Mouse (Mus musculus) cerebellum, postnatal 10 days (tissue): Measurements from ENCODE around the gene Limch1.

Experiments used
- DNase-seq, 2 experiments: peaks; one replicate each; pipeline ENCODE4 v3.0.0; 2021; ENCODE audit warnings: mixed read lengths in 2 of 2

The Limch1 gene

DNA sequence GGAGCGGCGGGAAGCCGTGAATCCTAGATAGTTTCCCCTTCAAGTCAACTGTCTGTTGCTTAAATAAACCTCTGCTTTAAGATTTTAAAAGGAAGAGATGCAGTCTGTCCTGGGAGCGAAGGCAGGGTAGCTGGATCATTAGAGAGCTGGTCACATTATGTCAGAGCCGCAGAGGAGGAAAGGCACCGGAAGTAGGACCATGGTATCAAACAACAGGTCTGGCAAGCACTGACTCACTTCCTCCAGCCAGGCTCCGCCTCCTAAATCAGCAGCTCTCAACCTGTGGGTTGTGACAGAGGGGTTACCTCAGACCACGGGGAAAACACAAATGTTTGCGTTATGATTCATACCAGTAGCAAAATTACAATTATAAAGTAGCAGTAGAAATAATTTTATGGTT, 318.0 kb downstream of the Limch1 start:
- DNase-seq: no peak

DNA sequence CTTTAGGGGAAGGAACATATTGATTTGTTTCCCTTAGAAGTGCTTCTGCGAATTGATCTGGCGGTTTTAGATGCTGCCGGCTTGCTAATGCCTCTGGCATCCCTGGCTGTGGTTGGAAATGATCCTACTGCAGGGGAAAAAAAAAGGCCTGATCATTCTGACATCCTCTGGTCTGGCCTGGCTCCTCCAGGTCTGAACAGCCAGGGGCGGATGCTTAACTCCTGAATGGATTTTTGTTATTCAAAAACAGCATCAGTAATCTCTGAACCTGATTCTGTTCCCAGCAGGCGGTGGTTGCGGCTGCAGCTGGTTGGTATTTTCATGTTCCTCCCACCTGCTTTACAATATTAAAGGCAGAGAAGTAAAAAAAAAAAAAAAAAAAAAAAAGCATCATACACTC, 337.5 kb downstream of the Limch1 start:
- DNase-seq: no peak

DNA sequence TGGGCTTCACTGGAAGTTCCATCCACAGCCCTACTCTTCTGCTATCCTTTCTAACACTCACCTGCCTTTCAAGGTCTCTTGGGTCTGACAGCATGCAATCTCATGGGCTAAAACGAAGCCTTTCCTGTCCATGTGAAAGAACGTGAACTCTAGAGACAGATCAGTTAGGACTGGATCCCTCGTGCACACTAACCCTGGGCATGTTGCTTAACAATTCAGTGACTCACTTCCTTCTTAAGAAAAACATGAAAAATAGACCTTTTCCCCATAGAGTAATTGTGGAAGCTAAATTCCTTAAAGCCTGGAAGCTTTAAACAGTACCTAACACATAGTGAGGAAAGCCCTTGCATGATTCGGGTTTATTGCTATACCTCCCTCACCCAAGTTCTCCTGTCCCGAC, 345.2 kb downstream of the Limch1 start:
- DNase-seq: no peak

DNA sequence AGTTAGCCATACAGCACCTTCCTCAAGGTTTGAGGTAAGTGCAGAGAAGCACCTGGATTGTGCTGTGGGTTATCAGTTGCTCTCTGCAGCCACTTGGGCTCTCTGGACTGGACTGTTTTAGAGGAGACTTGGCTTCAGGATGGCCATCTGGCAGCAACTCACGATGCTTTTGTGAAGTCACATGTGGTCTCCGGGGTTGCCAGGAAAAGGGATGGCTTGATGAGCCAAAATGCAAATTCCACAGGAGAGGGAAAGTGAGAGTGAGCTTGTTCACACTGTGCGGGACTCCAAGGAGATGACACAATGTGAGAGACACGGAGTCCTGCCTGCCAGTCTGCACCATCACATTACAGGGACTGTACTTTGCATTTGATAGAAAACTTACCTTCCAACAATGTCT, 346.1 kb downstream of the Limch1 start:
- DNase-seq: peak; percentile 76 to 83

DNA sequence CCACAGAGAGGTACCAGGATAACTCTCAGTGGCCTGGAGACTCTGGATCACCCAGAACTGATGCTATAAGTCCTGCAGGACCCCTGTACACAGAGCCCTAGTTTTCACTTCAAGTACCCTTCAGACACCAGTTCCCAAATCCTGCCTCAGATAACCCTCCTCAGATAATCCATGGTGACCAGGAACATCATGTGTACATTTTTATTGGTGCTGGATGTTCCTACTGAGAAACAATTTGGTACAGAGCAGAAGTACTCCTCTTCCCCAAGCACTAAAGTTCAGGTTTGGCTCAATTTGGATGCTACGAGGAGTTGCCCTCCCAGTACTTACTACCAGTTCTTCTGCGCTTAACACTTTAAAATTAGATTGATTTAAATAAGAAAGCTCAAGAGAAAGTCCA, 348.4 kb downstream of the Limch1 start:
- DNase-seq: no peak

DNA sequence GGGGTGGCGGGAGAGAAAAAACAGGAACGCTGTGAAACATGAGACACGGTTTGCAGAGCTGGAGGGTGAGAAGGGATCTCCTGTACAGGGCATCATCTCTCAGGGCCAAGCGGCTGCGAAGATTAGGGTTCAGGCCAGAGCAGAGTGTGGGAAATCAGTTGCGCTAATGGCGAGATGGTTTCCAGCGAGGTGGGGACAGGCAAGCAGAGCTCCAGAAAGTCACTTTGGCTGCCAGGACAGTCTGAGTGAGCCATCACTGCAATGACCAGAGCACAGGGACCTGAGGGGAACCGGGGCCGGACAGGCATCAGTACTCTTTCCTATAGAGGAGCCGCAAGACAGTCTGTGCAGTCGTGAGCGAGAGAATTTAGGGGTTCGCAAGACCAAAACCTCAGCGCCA, 349.5 kb downstream of the Limch1 start:
- DNase-seq: peak; percentile 22 to 32

DNA sequence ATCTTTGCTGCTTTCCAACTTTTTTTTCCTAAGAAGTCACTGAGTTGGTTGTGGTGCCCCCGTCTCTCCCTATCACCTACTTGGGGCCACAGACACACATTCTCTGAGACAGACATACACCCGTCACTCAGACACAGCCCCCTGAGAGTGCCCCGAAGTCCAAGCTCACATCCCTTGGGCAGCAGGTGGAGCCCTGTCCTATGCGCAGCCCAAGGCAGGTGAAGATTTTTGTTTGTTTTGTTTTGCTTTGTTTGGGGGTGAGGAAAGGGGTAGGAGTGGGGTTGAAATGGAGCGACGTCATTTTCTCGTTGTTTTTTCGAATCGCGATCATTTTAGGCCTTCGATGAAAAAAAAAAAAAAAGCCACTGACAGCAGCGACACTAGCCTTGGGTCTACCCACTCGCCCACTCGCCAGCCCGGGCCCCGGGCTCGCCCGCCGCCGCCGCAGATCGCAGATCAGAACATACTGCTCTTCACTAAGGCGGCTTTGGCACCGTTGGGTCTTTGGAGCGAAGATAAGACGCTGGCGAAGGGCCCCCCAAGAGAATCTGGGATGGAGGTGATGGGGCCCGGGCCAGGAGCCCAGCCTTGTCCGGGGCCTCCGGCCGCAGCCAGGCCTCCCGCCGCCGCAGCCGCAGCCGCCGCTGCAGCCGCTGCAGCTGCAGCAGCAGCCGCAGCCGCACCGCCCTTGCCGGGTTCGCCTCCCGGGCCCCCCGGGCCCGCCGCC, 350.2 kb downstream of the Limch1 start:
- peak; percentile 12 to 42 for DNase-seq

DNA sequence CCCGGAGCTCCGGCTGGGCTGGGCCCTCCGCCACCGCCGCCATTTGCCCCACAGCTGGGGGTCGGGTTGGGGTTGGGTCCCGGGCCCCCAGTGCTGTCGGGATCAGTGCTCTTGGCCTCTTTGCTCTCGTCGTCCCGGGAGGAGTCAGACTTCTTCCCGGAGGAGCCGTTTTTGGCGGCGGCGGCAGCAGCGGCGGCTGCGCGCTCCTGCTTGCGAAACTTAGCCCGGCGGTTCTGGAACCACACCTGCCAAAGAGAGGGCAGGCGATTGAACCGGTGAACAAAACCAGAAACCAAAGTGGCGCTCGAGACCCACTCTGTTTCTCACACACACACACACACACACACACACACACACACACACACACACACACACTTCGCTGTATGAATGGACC, 350.7 kb downstream of the Limch1 start:
- DNase-seq: peak; percentile 35 to 37

DNA sequence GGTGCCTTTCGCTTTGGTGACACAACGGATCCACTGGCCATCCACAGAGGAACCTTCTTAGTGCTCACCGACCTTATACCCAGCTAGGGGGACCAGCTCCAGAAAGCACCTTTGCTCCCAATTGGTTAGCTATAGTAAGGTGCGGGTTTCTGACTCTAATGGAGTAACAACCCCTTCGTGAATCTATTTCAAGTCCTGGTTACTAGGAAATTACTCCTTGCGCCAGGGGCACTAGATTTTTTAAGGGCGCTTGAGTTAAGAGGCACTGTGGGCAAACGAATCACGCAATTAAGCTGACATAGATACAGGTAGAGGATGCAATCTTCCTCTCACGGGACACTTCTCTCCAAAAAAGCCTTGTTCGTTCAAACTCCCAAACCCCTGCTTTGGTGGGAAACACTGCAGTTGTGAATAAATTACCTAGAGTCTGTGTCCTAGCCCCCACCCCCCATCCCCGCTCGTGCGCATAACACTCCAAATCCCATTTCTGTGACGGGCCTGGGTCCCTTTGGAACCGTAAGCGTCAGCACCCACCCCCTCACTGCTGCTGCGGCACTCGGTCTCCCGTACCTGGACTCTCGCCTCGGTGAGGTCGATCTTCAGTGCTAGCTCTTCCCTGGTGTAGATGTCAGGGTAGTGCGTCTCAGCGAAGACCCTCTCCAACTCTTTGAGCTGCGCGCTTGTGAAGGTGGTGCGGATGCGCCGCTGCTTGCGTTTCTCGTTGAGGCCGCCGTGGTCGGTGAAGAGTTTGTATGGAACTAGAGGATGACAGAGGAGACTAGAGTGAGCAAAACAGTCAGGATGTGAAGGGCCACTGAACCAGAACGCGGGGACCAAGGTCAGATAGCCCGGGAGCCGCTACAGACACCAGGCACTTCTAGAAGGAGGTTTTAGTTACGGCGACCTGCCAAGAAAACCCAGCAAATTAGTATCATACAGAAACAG, 351.8 kb downstream of the Limch1 start:
- peak; percentile 30 to 57 for DNase-seq

DNA sequence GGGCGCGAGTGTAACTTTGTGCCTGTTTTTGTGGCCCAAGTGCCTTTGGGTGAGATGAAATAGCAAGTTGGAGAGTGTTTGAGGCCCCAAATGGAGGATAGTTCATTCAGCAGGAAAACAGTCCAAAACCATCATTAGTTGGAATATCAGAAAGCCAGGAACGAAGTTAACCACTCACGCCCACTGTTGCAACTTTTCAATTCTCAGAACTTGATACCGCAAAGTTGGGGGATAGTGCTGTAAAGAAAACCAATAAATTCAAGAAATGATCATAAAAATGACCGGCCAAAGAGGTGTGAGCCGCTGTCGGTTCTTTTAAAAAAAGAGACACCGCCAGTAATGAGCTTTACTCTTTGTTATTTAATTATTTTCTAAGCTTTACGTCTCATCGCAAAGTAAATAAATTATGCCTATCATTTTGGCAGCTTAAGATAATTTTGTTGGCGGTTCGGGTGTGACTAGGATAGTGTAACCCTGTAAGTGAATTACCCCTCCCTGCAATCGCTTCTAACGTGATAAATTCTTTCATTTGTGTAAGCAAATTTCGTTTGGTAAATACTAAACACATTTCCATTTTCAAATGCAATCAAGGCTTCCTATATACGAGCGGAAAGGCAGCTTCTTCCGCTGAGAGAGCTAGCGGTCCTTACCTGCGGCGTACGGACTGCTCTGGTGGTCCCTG, 352.6 kb downstream of the Limch1 start:
- no peak for DNase-seq

DNA sequence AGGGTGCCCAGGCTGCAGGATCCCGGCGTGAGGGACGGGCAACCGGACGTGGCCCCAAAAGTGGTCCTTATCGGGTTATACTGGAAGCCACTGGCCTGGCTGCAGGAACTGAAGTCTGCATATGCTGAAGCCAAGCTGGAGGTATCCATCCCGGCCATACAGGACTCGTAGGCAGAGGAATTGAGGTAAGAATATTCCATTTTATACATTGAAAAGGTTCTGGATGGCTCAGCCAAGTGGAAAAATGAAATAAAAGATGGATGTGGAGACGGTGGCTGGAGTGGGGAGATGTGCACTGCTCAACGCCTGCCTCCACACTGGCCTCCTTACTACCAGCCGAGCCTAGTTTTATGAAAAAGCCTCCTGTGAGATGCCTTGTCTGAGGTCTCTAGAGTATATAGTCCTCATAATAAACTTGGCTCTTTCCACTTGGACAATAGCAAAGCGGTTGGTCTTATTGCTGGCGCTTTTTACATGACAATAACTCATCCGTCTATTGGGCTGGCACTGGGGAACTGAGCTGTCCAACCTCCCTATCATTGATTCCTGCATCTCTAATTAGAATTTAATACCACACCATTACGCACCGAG, 353.2 kb downstream of the Limch1 start, which contains the start of gene Phox2b:
TSS of gene Phox2b (minus strand) at position 569 of the 591 bp plus-strand sequence.
- peak; percentile 44 to 58 for DNase-seq

DNA sequence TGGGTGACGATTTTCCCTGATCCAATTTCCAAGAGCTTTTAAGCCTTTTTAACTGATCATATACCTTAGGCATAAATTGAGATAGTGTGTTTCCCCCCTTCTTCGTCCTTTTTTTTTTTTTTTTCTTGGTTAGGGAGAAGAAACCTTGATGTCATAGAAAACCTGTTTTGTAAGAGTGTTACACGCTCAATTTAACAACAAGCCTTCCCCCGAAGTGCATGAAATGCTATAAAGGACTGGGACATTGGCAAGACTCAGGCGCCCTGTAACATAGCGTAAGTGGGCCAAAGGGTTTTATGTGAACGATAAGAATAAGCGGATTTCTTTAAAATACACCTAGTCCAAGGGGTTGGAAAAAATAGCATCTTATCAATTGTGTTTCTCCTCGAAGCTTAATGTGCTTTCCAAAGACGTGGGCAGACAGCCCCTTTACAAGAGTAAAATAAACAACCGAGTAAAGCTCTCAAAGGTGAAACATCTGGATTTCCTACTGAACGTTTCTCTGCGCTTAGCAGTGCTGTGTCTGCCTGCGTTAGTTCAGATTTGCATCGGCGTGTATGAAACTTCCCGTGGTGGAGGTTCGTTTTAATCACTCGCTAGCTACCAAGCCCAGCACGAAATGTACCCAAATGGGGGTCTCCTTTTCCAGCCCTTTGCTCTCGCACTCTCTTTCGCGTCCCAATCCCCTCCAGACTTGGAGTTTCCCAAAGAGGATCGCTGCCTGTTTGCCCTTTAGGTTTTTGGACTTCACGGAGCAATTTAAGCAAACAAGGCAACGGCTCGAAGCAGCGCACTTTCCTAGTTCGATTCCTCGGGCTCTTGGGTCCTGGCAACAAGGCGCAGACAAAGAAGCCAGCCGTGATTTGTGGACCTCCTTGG, 354.0 kb downstream of the Limch1 start:
- DNase-seq: peak; percentile 30 to 53

DNA sequence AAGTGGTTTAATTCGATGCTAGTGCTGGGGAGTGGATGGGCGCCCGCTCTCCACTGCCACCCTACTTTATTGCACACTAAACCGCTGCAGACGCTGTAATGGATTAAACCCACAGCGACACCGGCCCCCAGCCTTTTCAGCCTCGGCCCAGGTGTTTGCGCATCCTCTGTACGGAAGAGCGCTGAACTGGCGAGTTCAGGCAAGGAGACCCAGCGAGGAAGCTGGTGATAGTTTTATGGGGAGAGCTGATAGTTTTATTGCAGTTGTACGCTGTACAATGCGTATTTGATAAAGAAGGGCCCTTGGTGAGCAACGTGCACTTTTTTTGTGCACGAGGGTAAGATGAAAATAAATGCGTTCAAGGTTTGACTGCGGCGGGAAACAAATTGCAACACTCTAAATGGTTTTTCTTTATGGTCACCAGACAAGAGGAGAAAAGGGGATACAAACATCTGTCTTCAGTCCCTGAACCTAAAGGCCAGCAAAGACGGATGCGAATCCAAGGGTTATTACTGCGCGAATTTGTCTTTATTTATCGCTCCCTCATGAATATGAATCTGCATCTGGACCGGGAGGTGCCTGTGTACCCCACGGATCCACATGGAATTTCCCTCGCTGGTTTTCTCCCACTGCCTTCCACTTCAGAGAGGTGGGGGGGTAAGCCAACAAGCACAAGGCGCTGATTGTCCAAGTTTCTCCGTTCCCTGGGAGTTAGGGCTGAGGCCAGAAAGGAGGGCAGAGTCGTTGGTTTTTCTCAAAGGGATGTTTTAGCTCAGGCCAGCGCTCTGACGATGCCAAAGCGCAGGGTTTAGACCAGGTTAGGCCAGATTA, 355.2 kb downstream of the Limch1 start:
- DNase-seq: peak; percentile 17 to 36

DNA sequence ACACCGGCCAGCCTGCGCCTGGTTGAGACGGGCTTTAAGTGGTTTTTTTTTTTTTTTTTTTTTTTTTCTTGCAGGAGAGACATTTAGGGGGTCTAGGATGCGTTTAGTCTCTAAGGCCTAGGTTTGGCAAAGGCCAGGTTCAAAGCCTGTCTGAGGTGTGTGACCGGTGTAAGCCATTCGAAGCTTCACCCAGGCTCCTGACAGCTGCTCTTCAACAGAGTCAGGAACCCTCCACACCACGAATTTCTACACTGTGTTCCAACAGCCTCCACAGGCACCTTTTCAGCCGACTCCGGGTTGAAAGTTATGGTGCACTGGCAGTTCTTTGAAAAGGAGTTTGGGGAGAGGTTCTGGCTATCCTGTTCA, 355.8 kb downstream of the Limch1 start:
- DNase-seq: peak in 1 of 2 experiments; percentile 17

DNA sequence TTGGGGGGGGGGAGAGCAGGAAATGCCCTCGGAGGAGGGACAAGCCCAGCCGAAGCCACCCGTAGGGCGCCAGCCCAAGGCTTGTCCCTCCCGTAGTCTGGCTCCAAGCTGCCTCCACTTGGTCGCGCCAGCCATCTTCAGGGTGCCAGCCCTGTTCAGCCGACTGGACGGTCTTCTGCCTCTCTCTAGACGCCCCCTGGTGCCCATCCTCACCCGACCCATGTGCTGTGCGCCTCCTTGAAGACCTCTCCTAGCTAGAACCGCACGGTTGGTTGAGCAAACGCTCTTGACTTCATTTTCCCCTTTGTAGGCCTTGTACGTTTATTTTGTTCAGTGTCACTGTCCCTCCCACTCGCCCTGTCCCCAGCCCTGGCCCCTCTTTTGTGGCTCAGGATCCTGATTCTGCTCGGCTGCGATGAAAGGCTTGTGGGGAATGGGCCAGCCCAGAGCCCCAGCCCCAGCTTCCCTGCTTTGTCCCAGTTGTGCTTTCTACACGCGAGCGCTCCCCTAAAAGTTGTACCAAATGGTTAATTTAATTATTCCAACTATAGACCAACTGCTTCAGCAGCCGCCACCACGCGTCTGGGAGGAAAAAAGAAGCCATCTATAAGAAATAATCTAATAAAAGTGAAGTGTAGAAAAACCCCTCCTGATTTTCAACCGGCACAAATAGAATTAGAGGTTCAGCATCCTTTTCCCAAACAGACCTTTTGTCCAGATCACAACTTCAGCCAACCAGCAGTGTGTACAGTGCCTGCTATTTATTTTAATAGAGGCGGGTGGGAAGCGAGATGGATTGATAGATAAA, 356.4 kb downstream of the Limch1 start:
- DNase-seq: peak; percentile 59 to 78

DNA sequence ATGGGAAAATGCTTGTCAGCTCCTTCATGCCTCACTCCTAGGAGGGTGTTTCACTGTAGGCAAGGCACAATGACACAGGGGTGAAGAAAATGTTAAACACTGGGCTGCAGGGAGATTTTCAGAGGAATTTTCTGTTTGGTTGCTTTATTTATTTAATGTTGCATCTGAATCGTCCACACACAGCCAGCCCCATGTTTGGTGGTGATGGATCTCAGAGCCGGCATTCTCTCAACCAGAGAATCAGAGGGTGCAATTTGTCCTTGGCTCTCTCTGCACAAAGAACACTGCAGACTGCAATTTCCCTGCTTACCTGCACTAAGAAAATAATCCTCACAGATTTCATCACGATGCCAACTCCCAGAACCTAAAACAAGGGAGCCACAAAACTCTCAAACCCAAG, 357.4 kb downstream of the Limch1 start:
- DNase-seq: no peak

DNA sequence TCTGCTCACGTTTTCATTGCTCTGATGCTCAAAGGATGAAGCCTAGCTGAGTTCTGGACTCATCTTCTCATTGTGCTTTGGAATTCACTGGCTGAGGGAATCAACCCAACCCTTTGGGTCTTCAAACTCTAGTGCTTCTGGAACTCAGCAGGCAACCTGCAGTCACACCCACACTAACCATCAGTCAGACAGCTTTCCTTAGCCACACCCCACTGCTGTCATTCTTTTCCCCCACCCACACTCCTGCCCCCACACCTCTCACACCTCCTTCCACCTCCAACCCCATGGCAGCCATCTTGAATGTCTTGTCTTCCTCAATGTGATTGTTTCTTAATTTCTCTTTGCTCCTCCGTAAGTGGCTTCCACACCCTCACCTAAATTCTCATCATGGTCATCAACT, 360.6 kb downstream of the Limch1 start:
- DNase-seq: no peak
